Mouse (Mus musculus) inflammation-experienced regulatory T-cells, adult 16 weeks (primary cell): Measurements from ENCODE around the gene Heca. TPM values are rescaled to one million over a fixed set of nuclear protein-coding genes. Genes with fewer than 3 reads are reported as not detected.

ENCODE experiments used
- polyA plus RNA-seq: library from polyadenylated mRNA; unstranded; fragments of 100-300 nt; shearing (Covaris generic); gene quantifications from one replicate; pipeline ENCODE4 v1.2.1, GENCODE M21; 2017

Gene Heca
- polyA plus RNA-seq, result 19.4 TPM

DNA sequence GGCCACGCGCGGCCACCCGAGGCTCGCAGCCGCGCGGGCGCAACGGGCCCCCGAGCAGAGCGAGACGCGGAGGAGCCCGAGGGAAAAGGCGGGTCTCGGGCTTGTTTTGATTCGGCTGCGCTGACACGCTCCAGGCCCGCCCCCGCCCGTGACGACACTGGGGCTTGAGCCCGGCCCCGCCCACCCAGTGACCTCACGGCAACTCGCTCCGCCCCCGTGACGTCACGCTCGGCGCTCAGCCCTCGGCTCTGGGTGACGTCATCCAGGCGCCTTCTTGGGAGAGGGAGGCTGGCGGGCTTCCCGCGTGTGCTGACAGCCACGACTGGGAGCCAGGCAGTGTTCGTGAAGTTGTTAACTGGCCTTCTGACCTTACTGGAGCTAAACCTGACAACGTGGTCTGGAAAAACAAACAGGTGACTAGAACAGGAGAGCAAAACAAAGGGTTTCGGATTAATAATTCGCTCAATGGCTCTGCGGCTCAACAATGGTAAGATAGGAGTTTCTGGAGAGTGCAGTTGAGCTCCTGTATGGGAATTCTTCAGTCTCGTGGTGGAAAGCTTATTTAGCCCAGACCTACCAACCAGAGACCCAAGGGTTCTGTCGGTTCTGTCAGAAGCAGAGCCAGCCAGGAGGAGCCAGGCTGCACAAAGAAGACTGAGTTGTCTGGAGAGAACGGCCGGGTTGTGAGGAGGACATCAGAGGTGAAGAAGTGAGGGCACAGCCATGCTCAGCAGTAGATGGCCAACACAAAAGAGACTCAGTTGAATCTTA, at the start of gene Heca:
Gene Heca (minus strand): TSS at position 108 of the 771 bp plus-strand sequence.

Other genes starting within 250 kb of the Heca start
- gene Cited2, start 224.8 kb downstream of the Heca start, polyA plus RNA-seq, result 3.9 TPM
- gene Txlnb, start 151.8 kb downstream of the Heca start, polyA plus RNA-seq, result 1.7 TPM
- 347 TPM for gene Abracl, start 75.2 kb upstream of the Heca start, polyA plus RNA-seq
- gene Reps1, start 107.8 kb upstream of the Heca start, polyA plus RNA-seq, result 20.9 TPM